9 mouse cellular contexts compared by ENCODE assay signal in the genomic region with DNA sequence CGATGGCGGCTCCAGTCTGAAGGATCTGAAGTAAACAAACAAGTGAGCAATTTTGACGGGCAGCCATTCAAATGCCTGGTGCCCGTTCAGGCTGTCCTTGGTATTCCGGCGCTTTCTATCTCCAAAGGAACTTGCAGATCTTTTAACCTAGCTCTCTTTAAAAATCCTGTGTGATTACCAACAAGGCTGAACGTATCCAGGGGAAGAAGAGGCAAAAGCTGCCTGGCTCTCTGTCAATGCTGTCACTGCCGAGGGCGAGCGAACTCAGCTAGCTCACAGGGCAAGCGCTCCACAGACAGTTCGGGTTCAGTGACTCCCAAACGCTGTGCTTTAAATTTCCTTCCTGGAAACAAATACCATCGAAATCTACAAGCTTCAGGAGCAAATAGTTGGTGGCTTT.
DNase-seq lines count a peak whose midpoint lies in the region; ATAC-seq and TF ChIP-seq lines count a peak whose summit lies in the region.
"Had no signal": no experiment of that assay in that cellular context is flagged by ENCODE, and none has a peak within 500 bp of the region (broad histone marks: within the 10 kb centered on the region; RNA-seq: fewer than 3 reads in every experiment).

No protein-coding gene starts in this region.

- POLR2A ChIA-PET in Patski (lab: Charles Lee) = interaction anchor here (0.7 kb wide), 1 partner anchor 722 kb away, joined by 3 read pairs; no protein-coding TSS in a partner anchor

- no peaks in the 10 kb centered on the region for H3K9me3 ChIP-seq in heart, embryonic 11.5 days (replicated peaks; ENCODE audit: control insufficient read depth, low read length)
- H3K9me3 ChIP-seq in liver, embryonic 12.5 days (replicated peaks) = no peaks in the 10 kb centered on the region

- no peaks in the 10 kb centered on the region for H3K27me3 ChIP-seq in heart, embryonic 11.5 days (ENCODE audit: control insufficient read depth, insufficient read depth, low read length)
- no peaks in the 10 kb centered on the region for H3K27me3 ChIP-seq in liver, adult 2 months (ENCODE audit: control insufficient read depth, insufficient read depth, low read length)
- H3K27me3 ChIP-seq in liver, embryonic 12.5 days (replicated peaks) = 0 out of 2 replicates have a peak, but pooled peaks cover 5% of the 10 kb centered on the region
- H3K27me3 ChIP-seq in Patski = no peaks in the 10 kb centered on the region

- TF ChIP-seq CTCF in liver, adult 2 months (IDR thresholded peaks at IDR 0.05; ENCODE audit: low read depth, low read length) = no peak
- no peak for TF ChIP-seq CTCF in Patski (IDR thresholded peaks at IDR 0.05)

- H3K4me1 ChIP-seq in heart, embryonic 11.5 days (ENCODE audit: control insufficient read depth, insufficient read depth, low read length) = peaks cover 55% of the 10 kb centered on the region
- H3K4me1 ChIP-seq in liver, adult 2 months (ENCODE audit: control insufficient read depth, insufficient read depth, low read length) = peaks cover 6% of the 10 kb centered on the region; the same call in 1 of the 2 replicates
- H3K4me1 ChIP-seq in liver, embryonic 12.5 days = peaks cover 36% of the 10 kb centered on the region

- peak; percentile 92 for DNase-seq in heart, adult 11 months
- no peak for DNase-seq in liver, adult 2 months (ENCODE audit: extremely low read depth, low read depth, low spot score)
- DNase-seq in Patski (ENCODE audit: low read depth, low spot score) = no peak
- DNase-seq in kidney, postnatal 14 days = peak; percentile 69
- no peak for DNase-seq in layer of hippocampus, adult 9-11 months

- in situ Hi-C loops in Patski (cut with MboI; ENCODE audit: low pct_unique_long_range_greater_than_20kb) = no loop called here

- TF ChIP-seq POLR2A in liver, adult 2 months (IDR thresholded peaks at IDR 0.05; ENCODE audit: extremely low read depth, insufficient read depth, low read length) = no peak

- ATAC-seq in heart, embryonic 11.5 days (replicated peaks; ENCODE audit: insufficient number of reproducible peaks, low FRiP score, low TSS enrichment) = no peak
- ATAC-seq in liver, embryonic 12.5 days = no peak
- ATAC-seq in Patski = peak; percentile 73
- no peak for ATAC-seq in monocyte, adult 5-6 weeks (replicated peaks; ENCODE audit: insufficient number of reproducible peaks, low FRiP score, low TSS enrichment, poor library complexity, severe bottlenecking)

- H3K27ac ChIP-seq in heart, embryonic 11.5 days (ENCODE audit: low read depth, low read length) = no peak overlapping the region; the same call in 1 of the 2 replicates
- peak overlapping the region; percentile 15; the same call in 1 of the 2 replicates for H3K27ac ChIP-seq in liver, adult 2 months (replicated peaks; ENCODE audit: insufficient read depth, low read depth, low read length)
- no peak overlapping the region for H3K27ac ChIP-seq in liver, embryonic 12.5 days

- no peak overlapping the region for H3K4me2 ChIP-seq in heart, embryonic 11.5 days
- H3K4me2 ChIP-seq in liver, embryonic 12.5 days = no peak overlapping the region

- CTCF ChIA-PET in Patski (lab: Charles Lee) = interaction anchor here (0.7 to 1.1 kb wide), 2 partner anchors 11 to 155 kb away, joined by 3 to 4 read pairs; no protein-coding TSS in a partner anchor

- no peak overlapping the region for H3K4me3 ChIP-seq in heart, embryonic 11.5 days (ENCODE audit: low read depth, low read length)
- no peak overlapping the region for H3K4me3 ChIP-seq in liver, adult 2 months (ENCODE audit: insufficient read depth, low read depth, low read length)
- H3K4me3 ChIP-seq in liver, embryonic 12.5 days = no peak overlapping the region

- H3K79me2 ChIP-seq in liver, adult 2 months (ENCODE audit: control insufficient read depth, insufficient read depth, low read length) = no peaks in the 10 kb centered on the region; the same call in 1 of the 2 replicates

- H3K9ac ChIP-seq in heart, embryonic 11.5 days (ENCODE audit: low read depth, low read length) = no peak overlapping the region
- H3K9ac ChIP-seq in liver, adult 2 months (ENCODE audit: low read depth, low read length) = no peak overlapping the region
- no peak overlapping the region for H3K9ac ChIP-seq in liver, embryonic 12.5 days

- H3K36me3 ChIP-seq in heart, embryonic 11.5 days (ENCODE audit: control insufficient read depth, insufficient read depth, low read length) = peaks cover 4% of the 10 kb centered on the region; the same call in 1 of the 2 replicates
- no peaks in the 10 kb centered on the region for H3K36me3 ChIP-seq in liver, adult 2 months (ENCODE audit: control insufficient read depth, insufficient read depth, low read length)
- no peaks in the 10 kb centered on the region; the same call in 1 of the 2 replicates for H3K36me3 ChIP-seq in liver, embryonic 12.5 days
- H3K36me3 ChIP-seq: G1E had no signal

- 66% methylated on average over 14 of the region's 14 CpGs for WGBS in heart, embryonic 11.5 days (ENCODE audit: insufficient replicate concordance)
- 34% methylated on average over 14 of the region's 14 CpGs for WGBS in liver, adult 2 months
- 62% methylated on average over 14 of the region's 14 CpGs for WGBS in liver, embryonic 12.5 days (ENCODE audit: insufficient replicate concordance)

Comparison
In these comparisons a context has a peak if more than half of its experiments do, and no peak if none do; other contexts are left out.
1. DNase-seq: peak in heart, adult 11 months (single experiment) and kidney, postnatal 14 days (single experiment); none in liver, adult 2 months (single experiment), Patski (single experiment) and layer of hippocampus, adult 9-11 months (single experiment).